Mouse (Mus musculus): Measurements from ENCODE around the gene A430005L14Rik. TPM values are rescaled to one million over a fixed set of nuclear protein-coding genes. Genes with fewer than 3 reads are reported as not detected.

The A430005L14Rik gene
- polyA plus RNA-seq, 1 experiment from 2014 or later, result 75.3 TPM

- Histone ChIP-seq H3K36me3 (peaks cover 38% of the 10 kb centered on the region), H3K27ac (peak overlapping the region; percentile 67; the same call in 1 of the 2 replicates), H3K9ac (peak overlapping the region; percentile 90), H3K4me1 (peaks cover 40% of the 10 kb centered on the region), H3K27me3 (replicated peaks) (no peaks in the 10 kb centered on the region), H3K4me2 (peak overlapping the region; percentile 95), H3K4me3 (peak overlapping the region; percentile 83), H3K9me3 (replicated peaks) (no peaks in the 10 kb centered on the region)
- 31% methylated on average over 6 of the region's 6 CpGs for WGBS (ENCODE audit: insufficient replicate concordance)
- no peak for ATAC-seq
Observed at GRCm38 (mm10) chr4:153975768-153976167, 18.7 kb downstream of the A430005L14Rik start.

GRCm38 (mm10) chr4:153979243-153979642 is 22.2 kb downstream of the A430005L14Rik start:
- WGBS (ENCODE audit: insufficient replicate concordance), result 83% methylated on average over 10 of the region's 10 CpGs
- no peaks in the 10 kb centered on the region for H3K9me3 ChIP-seq (replicated peaks)
- H3K4me1 ChIP-seq, result peaks cover 25% of the 10 kb centered on the region
- ATAC-seq, result no peak
- H3K9ac ChIP-seq, result no peak overlapping the region
- H3K27ac ChIP-seq, result no peak overlapping the region
- H3K4me2 ChIP-seq, result no peak overlapping the region
- peaks cover 55% of the 10 kb centered on the region for H3K36me3 ChIP-seq
- no peak overlapping the region for H3K4me3 ChIP-seq
- H3K27me3 ChIP-seq (replicated peaks), result no peaks in the 10 kb centered on the region

GRCm38 (mm10) chr4:153980470-153980869 is 23.4 kb downstream of the A430005L14Rik start:
- peaks cover 67% of the 10 kb centered on the region for H3K36me3 ChIP-seq
- H3K4me1 ChIP-seq, result peaks cover 21% of the 10 kb centered on the region
- no peak overlapping the region for H3K27ac ChIP-seq
- no peak overlapping the region for H3K4me2 ChIP-seq
- ATAC-seq, result no peak
- H3K4me3 ChIP-seq, result no peak overlapping the region
- 83% methylated on average over 11 of the region's 11 CpGs for WGBS (ENCODE audit: insufficient replicate concordance)
- H3K9ac ChIP-seq, result no peak overlapping the region
- H3K27me3 ChIP-seq (replicated peaks), result no peaks in the 10 kb centered on the region
- no peaks in the 10 kb centered on the region for H3K9me3 ChIP-seq (replicated peaks)

- Histone ChIP-seq H3K4me3 (no peak overlapping the region), H3K9ac (no peak overlapping the region), H3K4me2 (no peak overlapping the region), H3K9me3 (replicated peaks) (no peaks in the 10 kb centered on the region), H3K36me3 (peaks cover 100% of the 10 kb centered on the region), H3K27ac (no peak overlapping the region), H3K4me1 (no peaks in the 10 kb centered on the region), H3K27me3 (replicated peaks) (no peaks in the 10 kb centered on the region)
- WGBS (ENCODE audit: insufficient replicate concordance), result 83% methylated on average over 10 of the region's 10 CpGs
- no peak for ATAC-seq
Observed at GRCm38 (mm10) chr4:153992715-153993114, 35.7 kb downstream of the A430005L14Rik start.

GRCm38 (mm10) chr4:153993505-153993904 is 36.5 kb downstream of the A430005L14Rik start:
- peaks cover 100% of the 10 kb centered on the region for H3K36me3 ChIP-seq
- H3K4me1 ChIP-seq, result no peaks in the 10 kb centered on the region
- 74% methylated on average over 8 of the region's 8 CpGs for WGBS (ENCODE audit: insufficient replicate concordance)

GRCm38 (mm10) chr4:154005488-154005887 is 48.5 kb downstream of the A430005L14Rik start:
- Histone ChIP-seq H3K4me3 (no peak overlapping the region), H3K27me3 (replicated peaks) (no peaks in the 10 kb centered on the region), H3K27ac (no peak overlapping the region), H3K9me3 (replicated peaks) (no peaks in the 10 kb centered on the region), H3K36me3 (peaks cover 57% of the 10 kb centered on the region), H3K9ac (no peak overlapping the region), H3K4me1 (0 out of 2 replicates have a peak, but pooled peaks cover under 1% of the 10 kb centered on the region), H3K4me2 (no peak overlapping the region)
- no peak for ATAC-seq
- 81% methylated on average over 5 of the region's 5 CpGs for WGBS (ENCODE audit: insufficient replicate concordance)

More at GRCm38 (mm10) chr4:153993505-153993904, 36.5 kb downstream of the A430005L14Rik start:
- ATAC-seq, result no peak
- Histone ChIP-seq H3K4me2 (no peak overlapping the region), H3K9ac (no peak overlapping the region), H3K27me3 (replicated peaks) (no peaks in the 10 kb centered on the region), H3K4me3 (no peak overlapping the region), H3K9me3 (replicated peaks) (no peaks in the 10 kb centered on the region), H3K27ac (no peak overlapping the region)

- WGBS (ENCODE audit: insufficient replicate concordance), result 84% methylated on average over 6 of the region's 6 CpGs
- H3K4me3 ChIP-seq, result no peak overlapping the region
Observed at GRCm38 (mm10) chr4:154006264-154006663, 49.2 kb downstream of the A430005L14Rik start.

GRCm38 (mm10) chr4:154007759-154008158 is 50.7 kb downstream of the A430005L14Rik start:
- no peak overlapping the region for H3K4me2 ChIP-seq
- H3K36me3 ChIP-seq, result peaks cover 47% of the 10 kb centered on the region
- no peak overlapping the region for H3K27ac ChIP-seq
- no peaks in the 10 kb centered on the region for H3K27me3 ChIP-seq (replicated peaks)
- H3K9ac ChIP-seq, result no peak overlapping the region
- 71% methylated on average over 4 of the region's 4 CpGs for WGBS (ENCODE audit: insufficient replicate concordance)
- no peak overlapping the region for H3K4me3 ChIP-seq
- peaks cover 16% of the 10 kb centered on the region for H3K4me1 ChIP-seq
- H3K9me3 ChIP-seq (replicated peaks), result no peaks in the 10 kb centered on the region
- ATAC-seq, result no peak

More at GRCm38 (mm10) chr4:154006264-154006663, 49.2 kb downstream of the A430005L14Rik start:
- peaks cover 57% of the 10 kb centered on the region for H3K36me3 ChIP-seq
- no peak for ATAC-seq
- no peaks in the 10 kb centered on the region for H3K9me3 ChIP-seq (replicated peaks)
- peaks cover 8% of the 10 kb centered on the region; the same call in 1 of the 2 replicates for H3K4me1 ChIP-seq
- H3K9ac ChIP-seq, result no peak overlapping the region
- H3K4me2 ChIP-seq, result no peak overlapping the region
- H3K27ac ChIP-seq, result no peak overlapping the region
- no peaks in the 10 kb centered on the region for H3K27me3 ChIP-seq (replicated peaks)

GRCm38 (mm10) chr4:154010907-154011645 is 54.0 kb downstream of the A430005L14Rik start:
- WGBS (ENCODE audit: insufficient replicate concordance), result 24% methylated on average over 13 of the region's 13 CpGs
- ATAC-seq, result peak; percentile 65
- H3K4me1 ChIP-seq, result peaks cover 41% of the 10 kb centered on the region
- H3K27me3 ChIP-seq (replicated peaks), result no peaks in the 10 kb centered on the region
- H3K27ac ChIP-seq, result peak overlapping the region; percentile 86
- H3K9me3 ChIP-seq (replicated peaks), result no peaks in the 10 kb centered on the region
- peak overlapping the region; percentile 100 for H3K4me3 ChIP-seq
- H3K4me2 ChIP-seq, result peak overlapping the region; percentile 94
- H3K9ac ChIP-seq, result peak overlapping the region; percentile 94
- peaks cover 44% of the 10 kb centered on the region for H3K36me3 ChIP-seq

Other genes starting within 250 kb of the A430005L14Rik start
- 11.6 and 12.4 TPM in 2 replicates for gene Dffb, start 17.9 kb downstream of the A430005L14Rik start, polyA plus RNA-seq (2016; fragmentation: Nextera tagmentation; extraction: Ambion mirVana)
- gene Cep104, start 18.0 kb downstream of the A430005L14Rik start, polyA plus RNA-seq (2016; fragmentation: Nextera tagmentation; extraction: Ambion mirVana), result 11.9 and 12.0 TPM in 2 replicates
- 36.0 and 38.6 TPM in 2 replicates for gene Lrrc47, start 54.5 kb downstream of the A430005L14Rik start, polyA plus RNA-seq (2016; fragmentation: Nextera tagmentation; extraction: Ambion mirVana)
- gene Smim1, start 69.0 kb downstream of the A430005L14Rik start, polyA plus RNA-seq (2016; fragmentation: Nextera tagmentation; extraction: Ambion mirVana), result 440 and 457 TPM in 2 replicates
- 0.06 and 0.13 TPM in 2 replicates for gene Ccdc27, start 85.4 kb downstream of the A430005L14Rik start, polyA plus RNA-seq (2016; fragmentation: Nextera tagmentation; extraction: Ambion mirVana)
- 0.04 and 0.17 TPM in 2 replicates for gene Trp73, start 183.0 kb downstream of the A430005L14Rik start, polyA plus RNA-seq (2016; fragmentation: Nextera tagmentation; extraction: Ambion mirVana)
- gene Wrap73, start 185.1 kb downstream of the A430005L14Rik start, polyA plus RNA-seq (2016; fragmentation: Nextera tagmentation; extraction: Ambion mirVana), result 29.5 and 31.4 TPM in 2 replicates
- gene Tprgl, start 203.4 kb downstream of the A430005L14Rik start, polyA plus RNA-seq (2016; fragmentation: Nextera tagmentation; extraction: Ambion mirVana), result 162 and 167 TPM in 2 replicates
- 3.8 and 4.3 TPM in 2 replicates for gene Megf6, start 213.5 kb downstream of the A430005L14Rik start, polyA plus RNA-seq (2016; fragmentation: Nextera tagmentation; extraction: Ambion mirVana)

Measured in liver, embryonic 12.5 days (tissue).